Mouse (Mus musculus) forebrain, embryonic 14.5 days (tissue): ENCODE data around the gene Gm10488. TPM values are rescaled to one million over a fixed set of nuclear protein-coding genes. Genes with fewer than 3 reads are reported as not detected.
"Not testable (repeated sequence)": the region's sequence is repeated elsewhere in the genome, so short reads cannot be mapped to it uniquely, and the experiment has no call there.

Experiments
- ATAC-seq: fragments of 200-750 bp; cut with Nextera tagmentation; 2 replicates; pipeline ENCODE4 v1.8.0; 2017; ENCODE audit warnings: mild to moderate bottlenecking, moderate library complexity
- DNase-seq: peaks from one replicate; pipeline ENCODE4 v3.0.0-alpha.2; 2015; ENCODE audit warnings: low spot score
- H3K27ac ChIP-seq: fragments of 300-500 bp; sonication (generic); 2 replicates; pipeline ENCODE4 v1.5.1; 2014; ENCODE audit warnings: low read depth, mild to moderate bottlenecking, control low read depth, low read length, moderate library complexity
- H3K27me3 ChIP-seq: fragments of 300-500 bp; sonication (generic); replicated peaks from 2 replicates; pipeline ENCODE4 v1.6.1; 2014; ENCODE audit warnings: low read length, control low read depth, mixed read lengths; ENCODE audit not compliant: control insufficient read depth, insufficient read depth
- H3K36me3 ChIP-seq: fragments of 300-500 bp; sonication (generic); 2 replicates; pipeline ENCODE4 v1.6.1; 2014; ENCODE audit warnings: low read length, control low read depth; ENCODE audit not compliant: control insufficient read depth, insufficient read depth
- H3K4me1 ChIP-seq: fragments of 300-500 bp; sonication (generic); 2 replicates; pipeline ENCODE4 v1.6.1; 2014; ENCODE audit warnings: antibody characterized with exemption, low read length, control low read depth; ENCODE audit not compliant: control insufficient read depth, insufficient read depth
- H3K4me2 ChIP-seq: fragments of 300-500 bp; sonication (generic); 2 replicates; pipeline ENCODE4 v1.6.1; 2014; ENCODE audit warnings: mild to moderate bottlenecking, control low read depth, low read length
- H3K4me3 ChIP-seq: fragments of 300-500 bp; sonication (generic); 2 replicates; pipeline ENCODE4 v1.5.1; 2014; ENCODE audit warnings: low read depth, low read length, control low read depth
- H3K9ac ChIP-seq: fragments of 300-500 bp; sonication (generic); 2 replicates; pipeline ENCODE4 v1.6.1; 2014; ENCODE audit warnings: mild to moderate bottlenecking, low read length, control low read depth, moderate library complexity
- H3K9me3 ChIP-seq: fragments of 300-500 bp; sonication (generic); replicated peaks from 2 replicates; pipeline ENCODE4 v1.6.1; 2016; ENCODE audit warnings: low read length, control low read depth, mixed read lengths; ENCODE audit not compliant: control insufficient read depth
- WGBS: fragments of 180-500 bp; shearing (Covaris S2); extraction: QIAGEN DNeasy Blood & Tissue Kit; methylation state at CpG from one replicate; pipeline ENCODE4 v1.1.7; 2014; 5-methylcytosine and 5-hydroxymethylcytosine counted together
- microRNA-seq: library from miRNA; unstranded; fragments of <30 nt; microRNA quantifications from one replicate; pipeline ENCODE4, GENCODE M21; 2016
- polyA plus RNA-seq: library from polyadenylated mRNA; unstranded; fragments of >200 nt; fragmentation: Nextera tagmentation; extraction: Ambion mirVana; gene quantifications from 2 replicates; pipeline ENCODE4 v1.2.1, GENCODE M21; 2014

Gm10488 gene
- polyA plus RNA-seq: not detected in 2 replicates

GRCm38 (mm10) chrX:29976014-29976413 lies at the start of gene Gm10488:
Gene Gm10488, plus strand, starts transcription at chrX:29976314.
- WGBS: no CpG with 5 or more reads among the region's 6 CpGs
- not testable (repeated sequence) for DNase-seq, H3K27me3 ChIP-seq, H3K9ac ChIP-seq, H3K36me3 ChIP-seq, H3K27ac ChIP-seq, H3K4me2 ChIP-seq, H3K9me3 ChIP-seq, ATAC-seq, H3K4me3 ChIP-seq, H3K4me1 ChIP-seq

Small RNA genes within 50 kb of the gene (microRNA-seq; reads per million reads assigned to microRNA genes)
- gene Gm44298: not detected
